Mouse (Mus musculus) E14TG2a.4 (cell line): ENCODE data around the gene Hist3h2a.

ENCODE experiments used
- CTCF ChIP-seq: conservative IDR thresholded peaks from 2 replicates; pipeline ENCODE4 v1.5.1; 2014; ENCODE audit warnings: low read length
- NANOG ChIP-seq: IDR thresholded peaks from 2 replicates; pipeline ENCODE4 v1.6.1; 2014; ENCODE audit warnings: borderline replicate concordance, low read length, mixed read lengths
- POU5F1 ChIP-seq: IDR thresholded peaks from 2 replicates; pipeline ENCODE4 v1.6.1; 2014; ENCODE audit warnings: low read length, borderline replicate concordance

- no peak for TF ChIP-seq POU5F1
- TF ChIP-seq CTCF: no peak
- no peak for TF ChIP-seq NANOG
Measured at GRCm38 (mm10) chr11:58929641-58930040, 24.8 kb upstream of the Hist3h2a start.
